Mouse (Mus musculus) bone marrow, adult 2 months (tissue): ENCODE results near the gene Speg.

Experiments used
- CTCF ChIP-seq: fragments of 200-500 bp; IDR thresholded peaks from 2 replicates; pipeline ENCODE4 v1.5.1; 2011; ENCODE audit warnings: low read length, control low read depth; ENCODE audit not compliant: control insufficient read depth, insufficient read depth
- POLR2A ChIP-seq: fragments of 200-500 bp; IDR thresholded peaks from 2 replicates; pipeline ENCODE4 v1.6.1; 2011; ENCODE audit warnings: low read depth, mild to moderate bottlenecking, control low read depth, low read length, borderline replicate concordance; ENCODE audit not compliant: control insufficient read depth

- TF ChIP-seq POLR2A, result no peak
- no peak for TF ChIP-seq CTCF
Observed at GRCm38 (mm10) chr1:75451900-75452299, 76.8 kb downstream of the Speg start.
